Mouse (Mus musculus) midbrain, embryonic 15.5 days (tissue): ENCODE measurements around the gene Parp8. TPM values are rescaled to one million over a fixed set of nuclear protein-coding genes. Genes with fewer than 3 reads are reported as not detected.

Experiments used
- ATAC-seq: fragments of 200-750 bp; cut with Nextera tagmentation; replicated peaks from 2 replicates; pipeline ENCODE4 v1.8.0; 2017; ENCODE audit warnings: moderate TSS enrichment
- H3K27ac ChIP-seq: fragments of 300-500 bp; sonication (generic); 2 replicates; pipeline ENCODE4 v1.5.1; 2015; ENCODE audit warnings: mild to moderate bottlenecking, inconsistent platforms
- H3K27me3 ChIP-seq: fragments of 300-500 bp; sonication (generic); replicated peaks from 2 replicates; pipeline ENCODE4 v1.6.1; 2015; ENCODE audit warnings: inconsistent platforms
- H3K36me3 ChIP-seq: fragments of 300-500 bp; sonication (generic); replicated peaks from 2 replicates; pipeline ENCODE4 v1.6.1; 2015; ENCODE audit warnings: inconsistent platforms
- H3K4me1 ChIP-seq: fragments of 300-500 bp; sonication (generic); 2 replicates; pipeline ENCODE4 v1.6.1; 2015; ENCODE audit warnings: inconsistent platforms
- H3K4me2 ChIP-seq: fragments of 300-500 bp; sonication (generic); 2 replicates; pipeline ENCODE4 v1.6.1; 2015; ENCODE audit warnings: inconsistent platforms, mild to moderate bottlenecking, moderate library complexity
- H3K4me3 ChIP-seq: fragments of 300-500 bp; sonication (generic); 2 replicates; pipeline ENCODE4 v1.5.1; 2015; ENCODE audit warnings: mild to moderate bottlenecking, inconsistent platforms
- H3K9ac ChIP-seq: fragments of 300-500 bp; sonication (generic); 2 replicates; pipeline ENCODE4 v1.6.1; 2015; ENCODE audit warnings: mild to moderate bottlenecking, inconsistent platforms
- H3K9me3 ChIP-seq: fragments of 300-500 bp; sonication (generic); 2 replicates; pipeline ENCODE4 v1.6.1; 2016; ENCODE audit warnings: inconsistent platforms
- WGBS: fragments of 180-500 bp; shearing (Covaris S2); methylation state at CpG from one replicate; pipeline ENCODE4 v1.1.7; 2015; ENCODE audit warnings: mixed read lengths; 5-methylcytosine and 5-hydroxymethylcytosine counted together
- polyA plus RNA-seq: library from polyadenylated mRNA; unstranded; fragments of >200 nt; fragmentation: Nextera tagmentation; extraction: Ambion mirVana; gene quantifications from 2 replicates; pipeline ENCODE4 v1.2.1, GENCODE M21; 2015

The Parp8 gene
- polyA plus RNA-seq, 1 experiment from 2014 or later, result 32.2 TPM

DNA sequence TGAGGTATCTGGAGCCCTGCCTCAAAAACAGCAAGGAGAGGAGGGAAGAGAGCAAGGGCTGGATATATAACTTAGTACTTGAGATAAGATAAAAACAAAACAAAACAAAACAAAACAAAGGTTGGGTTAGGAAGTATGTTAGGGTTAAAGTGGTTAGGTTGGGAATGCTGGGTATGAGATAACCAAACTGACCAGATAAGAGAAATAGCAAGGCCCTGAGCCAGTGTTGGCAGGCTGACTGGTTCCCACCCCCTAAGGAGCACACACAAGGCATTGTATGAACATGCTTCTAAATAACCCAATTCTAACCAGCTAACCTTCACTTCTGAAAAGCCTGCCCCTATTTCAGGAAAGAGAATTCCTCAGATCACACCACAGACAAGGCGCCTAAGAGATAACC, 7.1 kb upstream of the Parp8 start:
- H3K36me3 ChIP-seq, result no peaks in the 10 kb centered on the region
- no peak overlapping the region for H3K4me2 ChIP-seq
- H3K27me3 ChIP-seq, result no peaks in the 10 kb centered on the region
- H3K9me3 ChIP-seq, result no peaks in the 10 kb centered on the region
- WGBS, result 89% methylated on average over 1 of the region's 1 CpGs
- H3K27ac ChIP-seq, result no peak overlapping the region
- ATAC-seq, result no peak
- no peak overlapping the region for H3K4me3 ChIP-seq
- no peaks in the 10 kb centered on the region for H3K4me1 ChIP-seq
- no peak overlapping the region for H3K9ac ChIP-seq

DNA sequence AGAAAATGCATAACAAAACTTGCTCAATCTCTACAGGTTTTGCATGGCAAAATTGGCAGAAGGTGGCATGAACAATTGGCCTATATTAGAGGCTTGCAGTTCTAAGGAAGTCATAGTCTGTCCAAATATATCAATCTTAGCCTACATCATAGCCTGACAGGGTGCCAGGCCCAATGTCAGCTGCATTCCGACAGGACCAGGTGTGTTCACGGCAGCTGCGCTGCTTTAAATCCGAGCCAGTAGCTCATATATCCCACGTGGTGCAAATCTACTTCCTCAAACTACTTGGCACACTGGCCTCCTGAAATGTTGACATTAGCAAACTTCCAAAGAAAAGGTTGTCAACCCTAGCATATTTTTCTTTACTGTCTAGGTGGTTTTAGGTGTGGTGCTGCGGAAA, 6.2 kb upstream of the Parp8 start:
- H3K4me2 ChIP-seq, result no peak overlapping the region
- no peaks in the 10 kb centered on the region for H3K9me3 ChIP-seq
- no peak overlapping the region for H3K4me3 ChIP-seq
- no peak for ATAC-seq
- no peaks in the 10 kb centered on the region for H3K27me3 ChIP-seq
- no peak overlapping the region for H3K27ac ChIP-seq
- no peaks in the 10 kb centered on the region; the same call in 1 of the 2 replicates for H3K4me1 ChIP-seq
- H3K36me3 ChIP-seq, result no peaks in the 10 kb centered on the region
- H3K9ac ChIP-seq, result no peak overlapping the region
- 82% methylated on average over 6 of the region's 6 CpGs for WGBS

DNA sequence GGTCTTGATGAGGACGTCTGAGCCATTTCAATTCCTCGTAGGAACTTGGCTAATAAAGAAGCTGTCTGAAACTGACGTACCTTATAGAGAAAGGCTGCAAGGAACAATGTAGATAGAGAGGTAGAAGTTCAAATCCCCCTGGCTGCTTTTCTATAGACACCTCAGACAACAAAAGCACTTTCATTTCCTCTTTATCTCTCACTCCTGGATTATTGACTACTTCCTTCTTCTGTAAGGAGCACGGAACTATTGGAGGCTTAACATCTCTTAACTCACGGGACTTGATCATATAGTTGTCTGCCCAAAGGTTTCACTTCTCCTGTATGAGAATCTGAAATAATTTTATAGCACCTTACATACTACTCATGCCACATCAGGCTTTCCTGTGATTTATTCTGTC, 2.9 kb upstream of the Parp8 start:
- Histone ChIP-seq H3K27ac (no peak overlapping the region), H3K4me1 (peaks cover 9% of the 10 kb centered on the region), H3K4me3 (no peak overlapping the region), H3K9ac (no peak overlapping the region), H3K27me3 (no peaks in the 10 kb centered on the region), H3K9me3 (no peaks in the 10 kb centered on the region), H3K36me3 (no peaks in the 10 kb centered on the region), H3K4me2 (no peak overlapping the region)
- 57% methylated on average over 5 of the region's 5 CpGs for WGBS
- no peak for ATAC-seq

DNA sequence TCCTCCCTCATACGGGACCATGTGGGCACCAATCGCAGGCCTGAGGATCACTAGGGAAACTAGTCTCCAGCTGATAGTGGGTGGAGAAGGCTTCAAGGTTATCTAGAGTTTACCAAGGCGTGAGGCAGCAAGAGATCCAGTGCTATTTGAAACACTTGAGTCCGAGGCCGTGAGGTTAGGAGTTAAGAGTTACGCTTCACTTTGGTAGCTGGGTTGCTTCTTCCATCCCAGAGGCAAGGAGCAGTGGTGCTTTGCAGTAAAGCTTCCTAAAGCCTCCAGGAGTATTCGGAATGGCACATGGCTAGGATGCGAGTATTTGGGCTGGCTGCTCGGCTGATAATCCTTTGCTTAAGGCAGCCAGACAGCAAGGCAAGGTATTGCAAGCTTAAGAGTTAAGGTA, 2.0 kb upstream of the Parp8 start:
- no peak overlapping the region for H3K4me2 ChIP-seq
- H3K9ac ChIP-seq, result no peak overlapping the region
- H3K36me3 ChIP-seq, result no peaks in the 10 kb centered on the region
- no peak for ATAC-seq
- no peaks in the 10 kb centered on the region for H3K9me3 ChIP-seq
- no peak overlapping the region for H3K27ac ChIP-seq
- peaks cover 14% of the 10 kb centered on the region for H3K4me1 ChIP-seq
- H3K4me3 ChIP-seq, result no peak overlapping the region
- H3K27me3 ChIP-seq, result no peaks in the 10 kb centered on the region
- WGBS, result 76% methylated on average over 9 of the region's 9 CpGs

DNA sequence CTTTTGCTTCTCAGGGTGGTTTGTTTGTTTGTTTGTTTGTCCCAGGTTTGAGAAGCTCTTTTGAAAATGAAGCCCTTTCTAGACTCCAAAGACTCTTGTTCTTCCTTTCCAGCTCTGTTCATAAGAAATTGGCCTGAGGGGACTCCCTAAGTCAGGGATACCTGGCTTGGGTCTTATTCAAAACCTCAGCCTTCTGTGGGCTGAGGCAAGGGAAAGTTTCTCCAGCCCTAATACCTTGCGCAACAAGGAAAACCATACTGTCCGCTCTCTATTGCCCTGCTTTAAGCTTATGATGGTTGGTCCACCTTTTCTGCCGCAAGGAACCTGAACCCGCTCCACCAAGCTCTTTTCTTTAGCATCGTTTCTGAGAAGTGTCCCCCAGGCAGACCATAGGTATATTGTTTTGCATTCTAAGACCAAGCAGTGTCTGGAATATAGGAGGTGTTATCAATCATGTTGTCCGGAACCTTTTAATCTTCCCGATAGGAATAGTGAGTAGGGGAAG, 991 bp upstream of the Parp8 start:
- peaks cover 21% of the 10 kb centered on the region for H3K4me1 ChIP-seq
- ATAC-seq, result no peak
- peak overlapping the region; percentile 96 for H3K4me3 ChIP-seq
- WGBS, result 66% methylated on average over 7 of the region's 7 CpGs
- peak overlapping the region; percentile 65 for H3K4me2 ChIP-seq
- no peaks in the 10 kb centered on the region for H3K27me3 ChIP-seq
- H3K9me3 ChIP-seq, result no peaks in the 10 kb centered on the region
- H3K36me3 ChIP-seq, result no peaks in the 10 kb centered on the region
- no peak overlapping the region; the same call in 1 of the 2 replicates for H3K9ac ChIP-seq
- H3K27ac ChIP-seq, result peak overlapping the region; percentile 95

DNA sequence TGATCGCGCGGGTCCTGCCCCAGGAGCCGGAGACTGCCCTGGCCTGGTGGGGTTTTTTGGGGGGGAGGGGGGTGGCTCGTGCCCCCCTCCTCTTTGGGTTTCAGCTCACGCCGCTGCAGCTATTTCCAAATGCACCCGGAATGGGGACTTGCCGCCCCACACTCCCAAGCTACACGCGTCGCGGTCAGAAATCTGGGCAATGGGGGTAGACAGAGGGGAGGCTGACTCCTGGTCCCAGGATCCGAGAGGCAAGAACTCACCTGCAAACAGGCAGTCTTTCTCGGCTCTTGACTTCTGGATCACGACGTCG, 466 bp downstream of the Parp8 start:
- peak overlapping the region; percentile 97 for H3K9ac ChIP-seq
- H3K36me3 ChIP-seq, result no peaks in the 10 kb centered on the region
- H3K27me3 ChIP-seq, result no peaks in the 10 kb centered on the region
- peak overlapping the region; percentile 65 for H3K4me2 ChIP-seq
- peak; percentile 72 for ATAC-seq
- peak overlapping the region; percentile 96 for H3K4me3 ChIP-seq
- under 1% methylated on average over 18 of the region's 18 CpGs for WGBS
- H3K27ac ChIP-seq, result peak overlapping the region; percentile 95
- H3K4me1 ChIP-seq, result peaks cover 26% of the 10 kb centered on the region
- no peaks in the 10 kb centered on the region for H3K9me3 ChIP-seq

DNA sequence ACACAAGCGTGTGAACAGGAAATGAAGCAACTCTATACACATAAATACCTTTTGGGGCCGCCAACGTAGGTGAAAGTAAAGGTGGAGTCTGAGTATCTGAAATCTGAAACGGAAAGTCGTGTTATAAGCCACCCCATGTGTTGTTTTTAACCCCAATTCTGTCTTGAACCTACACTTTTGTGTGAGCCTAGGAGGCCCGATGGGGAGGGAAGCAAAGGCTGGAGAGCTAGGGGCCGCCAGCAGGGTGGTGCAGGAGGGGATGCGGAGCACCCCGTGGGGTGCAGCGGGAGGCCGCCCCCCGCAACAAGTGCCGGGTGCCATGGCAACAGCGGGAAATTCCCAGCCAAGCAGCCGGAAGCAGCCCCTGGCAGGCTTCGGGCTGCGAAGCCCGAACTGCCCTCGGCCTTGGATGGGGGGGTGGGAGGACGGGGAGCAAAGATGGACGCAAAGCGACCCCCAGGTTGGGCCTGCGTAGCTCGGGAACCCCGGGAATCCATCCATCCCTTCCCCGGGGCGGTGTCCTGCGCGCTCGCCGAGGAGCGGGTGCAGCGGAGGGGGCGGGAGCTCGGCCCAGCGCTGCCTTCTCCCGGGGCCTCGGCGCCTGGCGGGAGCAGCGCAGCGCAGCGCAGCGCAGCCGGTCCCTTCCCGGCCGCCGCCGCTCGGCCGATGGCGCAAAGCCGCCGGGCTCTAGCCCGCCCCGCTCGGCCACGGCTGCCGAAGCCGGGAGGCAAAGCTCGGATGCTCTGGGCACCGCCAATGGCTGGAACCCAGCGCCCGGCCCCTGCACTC, 1.0 kb downstream of the Parp8 start:
- H3K4me3 ChIP-seq, result peak overlapping the region; percentile 96
- no peaks in the 10 kb centered on the region for H3K27me3 ChIP-seq
- H3K9ac ChIP-seq, result peak overlapping the region; percentile 97
- peaks cover 26% of the 10 kb centered on the region for H3K4me1 ChIP-seq
- ATAC-seq, result peak; percentile 88
- H3K27ac ChIP-seq, result peak overlapping the region; percentile 95
- WGBS, result under 1% methylated on average over 44 of the region's 64 CpGs
- no peaks in the 10 kb centered on the region for H3K36me3 ChIP-seq
- H3K9me3 ChIP-seq, result no peaks in the 10 kb centered on the region
- H3K4me2 ChIP-seq, result peak overlapping the region; percentile 65

DNA sequence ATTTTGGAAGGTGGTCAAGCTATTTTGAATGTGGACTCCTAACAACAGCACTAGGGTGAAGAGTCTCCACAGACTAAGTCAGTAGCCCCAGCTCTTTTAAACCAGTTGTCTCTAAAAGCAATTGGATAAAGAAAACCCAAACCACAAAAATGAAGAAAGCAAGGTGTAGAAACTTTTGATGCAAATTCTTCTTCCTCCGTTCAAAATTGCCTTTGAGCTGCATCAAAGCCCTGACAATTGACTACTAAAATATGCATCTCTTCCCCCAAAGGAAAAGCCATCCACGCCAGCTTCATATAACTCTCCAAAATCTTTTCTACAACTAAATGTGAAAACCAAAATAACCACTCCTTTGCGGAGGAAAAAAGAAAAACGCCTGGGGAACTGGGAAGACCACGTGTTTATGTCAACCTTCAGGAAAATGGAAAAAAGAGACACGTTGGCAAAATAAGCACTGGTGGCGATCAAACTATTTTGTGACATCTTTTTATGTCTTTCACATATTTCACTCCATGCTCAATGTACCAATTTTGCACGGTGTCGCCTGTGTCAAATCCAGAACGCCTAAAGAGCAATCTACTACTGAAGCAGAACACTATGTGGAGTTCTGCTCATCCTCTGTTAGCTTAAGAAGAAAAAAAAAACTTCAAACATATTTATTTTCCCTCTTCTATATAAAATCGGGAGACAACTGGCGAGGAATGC, 1.8 kb downstream of the Parp8 start:
- no peak for ATAC-seq
- Histone ChIP-seq H3K36me3 (no peaks in the 10 kb centered on the region), H3K9me3 (no peaks in the 10 kb centered on the region), H3K9ac (peak overlapping the region; percentile 97), H3K27me3 (no peaks in the 10 kb centered on the region), H3K4me2 (peak overlapping the region; percentile 65), H3K4me1 (peaks cover 26% of the 10 kb centered on the region), H3K4me3 (peak overlapping the region; percentile 96), H3K27ac (peak overlapping the region; percentile 95)
- WGBS, result 3% methylated on average over 12 of the region's 12 CpGs

DNA sequence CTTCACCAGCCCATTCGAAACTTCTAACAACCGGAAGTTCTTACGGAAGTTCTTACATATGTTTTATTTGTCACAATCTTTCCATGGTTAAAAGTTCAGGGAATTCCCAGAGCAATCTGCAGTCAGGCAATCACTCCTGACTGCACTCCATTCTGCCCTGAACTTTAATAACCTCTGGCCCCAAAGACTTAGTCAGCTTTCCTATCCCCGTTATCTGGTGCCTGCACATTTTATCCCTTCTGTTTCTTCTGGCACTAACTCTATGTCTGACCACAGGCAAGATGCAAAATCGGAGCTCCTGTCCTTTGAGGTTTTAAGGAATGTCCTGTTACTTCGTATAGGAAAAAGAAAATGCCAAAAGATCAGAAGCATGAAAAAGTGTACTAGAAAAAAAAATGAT, 4.7 kb downstream of the Parp8 start:
- no peak overlapping the region for H3K4me2 ChIP-seq
- H3K9ac ChIP-seq, result no peak overlapping the region
- no peaks in the 10 kb centered on the region for H3K36me3 ChIP-seq
- no peak overlapping the region for H3K27ac ChIP-seq
- H3K9me3 ChIP-seq, result no peaks in the 10 kb centered on the region
- H3K4me1 ChIP-seq, result peaks cover 19% of the 10 kb centered on the region
- no peak overlapping the region for H3K4me3 ChIP-seq
- no peak for ATAC-seq
- H3K27me3 ChIP-seq, result no peaks in the 10 kb centered on the region
- 79% methylated on average over 6 of the region's 6 CpGs for WGBS

DNA sequence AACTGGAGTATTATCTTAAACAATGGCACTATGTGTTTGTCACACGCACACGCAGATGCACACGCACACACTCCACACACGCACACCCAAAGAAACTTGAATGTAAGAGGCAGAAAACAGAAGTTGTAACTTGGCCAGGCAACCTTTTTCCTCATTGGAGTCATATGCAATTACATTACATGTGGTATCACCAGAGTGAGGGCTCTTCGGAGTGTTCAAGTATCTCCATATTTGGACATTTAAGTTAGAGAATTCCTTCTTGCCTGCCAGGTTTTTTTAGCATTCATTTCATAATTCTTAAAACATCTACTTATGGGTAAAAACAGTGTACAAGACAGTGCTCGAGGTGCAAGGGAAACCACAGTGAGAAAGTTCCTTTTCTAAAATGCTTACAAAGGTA, 6.7 kb downstream of the Parp8 start:
- Histone ChIP-seq H3K4me1 (peaks cover 19% of the 10 kb centered on the region), H3K4me2 (no peak overlapping the region), H3K36me3 (no peaks in the 10 kb centered on the region), H3K9me3 (no peaks in the 10 kb centered on the region), H3K4me3 (no peak overlapping the region), H3K9ac (no peak overlapping the region), H3K27ac (no peak overlapping the region), H3K27me3 (no peaks in the 10 kb centered on the region)
- no peak for ATAC-seq
- 95% methylated on average over 6 of the region's 6 CpGs for WGBS

DNA sequence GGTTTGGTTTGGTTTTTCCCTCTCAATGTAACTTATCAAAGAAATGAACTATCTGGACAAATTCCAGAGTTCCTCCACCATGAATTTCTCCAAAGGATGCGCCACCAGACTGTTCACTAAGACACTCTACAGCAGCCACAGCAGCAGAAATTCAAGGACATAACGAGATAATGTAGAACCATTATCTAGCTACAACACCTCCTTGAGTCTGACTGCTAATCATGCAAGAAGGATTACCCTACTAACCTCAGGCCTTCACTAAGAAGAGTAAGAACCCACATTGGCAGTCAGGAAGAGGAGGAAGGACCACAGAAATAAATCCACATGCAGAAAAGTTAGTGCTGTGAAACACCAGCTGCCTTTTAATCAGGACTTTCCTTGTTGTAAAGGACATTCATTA, 11.8 kb downstream of the Parp8 start:
- 93% methylated on average over 2 of the region's 2 CpGs for WGBS
- Histone ChIP-seq H3K9me3 (no peaks in the 10 kb centered on the region), H3K27me3 (no peaks in the 10 kb centered on the region), H3K27ac (no peak overlapping the region), H3K36me3 (no peaks in the 10 kb centered on the region), H3K4me3 (no peak overlapping the region), H3K4me2 (no peak overlapping the region), H3K9ac (no peak overlapping the region), H3K4me1 (no peaks in the 10 kb centered on the region)
- no peak for ATAC-seq

DNA sequence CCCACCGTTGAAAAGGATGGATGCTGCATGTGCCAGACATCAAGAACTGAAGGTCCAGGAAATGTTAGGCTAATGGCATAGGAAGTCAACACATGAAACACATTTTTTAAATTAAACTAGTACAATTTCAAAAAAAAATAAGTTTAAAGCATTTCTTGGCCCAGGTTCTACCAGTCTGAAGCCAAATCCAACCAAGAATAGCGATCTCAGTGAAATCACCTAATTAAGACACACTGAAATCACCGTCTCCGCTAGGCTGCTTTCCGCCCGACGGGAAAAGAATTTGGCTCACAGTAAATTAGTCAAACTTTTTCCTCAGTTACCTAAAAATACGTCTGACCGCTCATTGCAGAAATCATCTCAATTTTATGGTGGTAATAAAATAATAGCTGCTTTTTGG, 13.3 kb downstream of the Parp8 start:
- Histone ChIP-seq H3K36me3 (no peaks in the 10 kb centered on the region), H3K27ac (no peak overlapping the region), H3K9me3 (no peaks in the 10 kb centered on the region), H3K4me1 (no peaks in the 10 kb centered on the region), H3K9ac (no peak overlapping the region), H3K4me3 (no peak overlapping the region), H3K27me3 (no peaks in the 10 kb centered on the region), H3K4me2 (no peak overlapping the region)
- ATAC-seq, result no peak
- WGBS, result 96% methylated on average over 9 of the region's 9 CpGs

DNA sequence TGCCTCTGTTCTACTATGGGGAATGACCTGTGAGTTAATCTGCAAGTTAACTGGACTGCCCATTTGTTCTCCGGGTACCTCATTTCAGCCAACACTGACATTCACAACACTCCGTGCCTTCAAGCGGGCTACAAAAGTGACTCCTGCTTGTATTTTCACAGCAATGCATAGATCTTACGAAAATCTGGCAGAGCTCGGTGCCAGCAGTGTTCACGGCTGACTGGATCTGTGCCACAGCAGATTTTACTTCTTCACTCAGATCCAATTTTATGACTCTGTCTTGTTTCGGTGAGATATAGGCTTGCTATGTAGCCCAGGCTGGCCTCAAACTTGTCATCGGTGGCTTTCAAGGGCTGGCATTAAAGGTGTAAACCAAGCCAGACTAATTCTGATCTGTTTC, 15.2 kb downstream of the Parp8 start:
- no peak overlapping the region for H3K4me2 ChIP-seq
- ATAC-seq, result no peak
- H3K4me1 ChIP-seq, result no peaks in the 10 kb centered on the region
- no peak overlapping the region for H3K27ac ChIP-seq
- no peaks in the 10 kb centered on the region for H3K9me3 ChIP-seq
- no peaks in the 10 kb centered on the region for H3K36me3 ChIP-seq
- no peak overlapping the region for H3K4me3 ChIP-seq
- H3K27me3 ChIP-seq, result no peaks in the 10 kb centered on the region
- WGBS, result 75% methylated on average over 8 of the region's 8 CpGs
- H3K9ac ChIP-seq, result no peak overlapping the region
